Mouse (Mus musculus) embryonic facial prominence, embryonic 10.5 days (tissue): ENCODE data around the gene 1700010B08Rik. TPM values are rescaled to one million over a fixed set of nuclear protein-coding genes. Genes with fewer than 3 reads are reported as not detected.
"Not testable (repeated sequence)": the region's sequence is repeated elsewhere in the genome, so short reads cannot be mapped to it uniquely, and the experiment has no call there.

Experiments used
- DNase-seq: peaks from one replicate; pipeline ENCODE4 v3.0.0-alpha.2; 2017; ENCODE audit warnings: low spot score
- H3K27ac ChIP-seq: fragments of 300-500 bp; sonication (generic); replicated peaks from 2 replicates; pipeline ENCODE4 v1.5.1; 2016; ENCODE audit warnings: mild to moderate bottlenecking
- H3K27me3 ChIP-seq: fragments of 300-500 bp; sonication (generic); replicated peaks from 2 replicates; pipeline ENCODE4 v1.6.1; 2016; ENCODE audit warnings: low read depth, mild to moderate bottlenecking; ENCODE audit not compliant: poor library complexity, severe bottlenecking
- H3K36me3 ChIP-seq: fragments of 300-500 bp; sonication (generic); replicated peaks from 2 replicates; pipeline ENCODE4 v1.6.1; 2016; ENCODE audit warnings: mild to moderate bottlenecking, moderate library complexity
- H3K4me1 ChIP-seq: fragments of 300-500 bp; sonication (generic); 2 replicates; pipeline ENCODE4 v1.6.1; 2016
- H3K4me3 ChIP-seq: fragments of 300-500 bp; sonication (generic); 2 replicates; pipeline ENCODE4 v1.5.1; 2016; ENCODE audit warnings: mild to moderate bottlenecking, moderate library complexity
- H3K9me3 ChIP-seq: fragments of 300-500 bp; sonication (generic); 2 replicates; pipeline ENCODE4 v1.6.1; 2016; ENCODE audit warnings: mild to moderate bottlenecking
- WGBS: fragments of 180-500 bp; shearing (Covaris S2); methylation state at CpG from one replicate; pipeline ENCODE4 v1.1.7; 2016; 5-methylcytosine and 5-hydroxymethylcytosine counted together
- polyA plus RNA-seq: library from polyadenylated mRNA; unstranded; fragments of >200 nt; fragmentation: Nextera tagmentation; extraction: Ambion mirVana; gene quantifications from 2 replicates; pipeline ENCODE4 v1.2.1, GENCODE M21; 2016

1700010B08Rik gene
- polyA plus RNA-seq, 1 experiment from 2014 or later = not detected

- no peak for DNase-seq
- Histone ChIP-seq H3K27ac (no peak overlapping the region), H3K4me1 (no peaks in the 10 kb centered on the region), H3K27me3 (no peaks in the 10 kb centered on the region), H3K4me3 (no peak overlapping the region), H3K36me3 (peaks cover 90% of the 10 kb centered on the region), H3K9me3 (no peaks in the 10 kb centered on the region)
- 77% methylated on average over 16 of the region's 16 CpGs for WGBS
Measured at GRCm38 (mm10) chr2:173702096-173702866, 16.9 kb upstream of the 1700010B08Rik start.

- 87% methylated on average over 12 of the region's 12 CpGs for WGBS
- Histone ChIP-seq H3K36me3 (peaks cover 89% of the 10 kb centered on the region), H3K27ac (no peak overlapping the region), H3K9me3 (no peaks in the 10 kb centered on the region), H3K4me3 (no peak overlapping the region), H3K27me3 (no peaks in the 10 kb centered on the region), H3K4me1 (no peaks in the 10 kb centered on the region)
- DNase-seq = no peak
Measured at GRCm38 (mm10) chr2:173702867-173703237, 16.4 kb upstream of the 1700010B08Rik start.

GRCm38 (mm10) chr2:173705827-173706551 is 13.2 kb upstream of the 1700010B08Rik start:
- DNase-seq = no peak
- Histone ChIP-seq H3K27ac (no peak overlapping the region), H3K4me1 (0 out of 2 replicates have a peak, but pooled peaks cover 4% of the 10 kb centered on the region), H3K36me3 (peaks cover 69% of the 10 kb centered on the region), H3K27me3 (no peaks in the 10 kb centered on the region), H3K4me3 (no peak overlapping the region), H3K9me3 (no peaks in the 10 kb centered on the region)
- 88% methylated on average over 15 of the region's 15 CpGs for WGBS

GRCm38 (mm10) chr2:173707626-173708025 is 11.6 kb upstream of the 1700010B08Rik start:
- DNase-seq, H3K4me3 ChIP-seq, H3K27ac ChIP-seq, H3K9me3 ChIP-seq, H3K27me3 ChIP-seq: not testable (repeated sequence)
- H3K4me1 ChIP-seq = peaks cover 12% of the 10 kb centered on the region
- peaks cover 53% of the 10 kb centered on the region for H3K36me3 ChIP-seq

- Histone ChIP-seq H3K36me3 (peaks cover 29% of the 10 kb centered on the region), H3K4me3 (no peak overlapping the region), H3K27ac (no peak overlapping the region), H3K9me3 (no peaks in the 10 kb centered on the region), H3K4me1 (peaks cover 29% of the 10 kb centered on the region), H3K27me3 (no peaks in the 10 kb centered on the region)
- WGBS = 83% methylated on average over 6 of the region's 6 CpGs
- DNase-seq = no peak
Measured at GRCm38 (mm10) chr2:173710193-173710592, 9.0 kb upstream of the 1700010B08Rik start.

GRCm38 (mm10) chr2:173712656-173713055 is 6.6 kb upstream of the 1700010B08Rik start:
- H3K4me1 ChIP-seq = peaks cover 29% of the 10 kb centered on the region
- peak overlapping the region; percentile 19; the same call in 1 of the 2 replicates for H3K27ac ChIP-seq
- no peak overlapping the region for H3K4me3 ChIP-seq
- peaks cover 14% of the 10 kb centered on the region for H3K36me3 ChIP-seq
- DNase-seq = no peak
- WGBS = 68% methylated on average over 10 of the region's 10 CpGs
- H3K27me3 ChIP-seq = no peaks in the 10 kb centered on the region
- H3K9me3 ChIP-seq = no peaks in the 10 kb centered on the region

- no peaks in the 10 kb centered on the region for H3K27me3 ChIP-seq
- H3K9me3 ChIP-seq = no peaks in the 10 kb centered on the region
- H3K36me3 ChIP-seq = peaks cover 8% of the 10 kb centered on the region
- H3K27ac ChIP-seq = no peak overlapping the region; the same call in 1 of the 2 replicates
- 85% methylated on average over 4 of the region's 4 CpGs for WGBS
- no peak overlapping the region for H3K4me3 ChIP-seq
- H3K4me1 ChIP-seq = peaks cover 29% of the 10 kb centered on the region
- no peak for DNase-seq
Measured at GRCm38 (mm10) chr2:173713241-173713640, 6.0 kb upstream of the 1700010B08Rik start.

- 62% methylated on average over 8 of the region's 8 CpGs for WGBS
Measured at GRCm38 (mm10) chr2:173714620-173715218, 4.5 kb upstream of the 1700010B08Rik start.

GRCm38 (mm10) chr2:173716966-173717365 is 2.2 kb upstream of the 1700010B08Rik start:
- 93% methylated on average over 5 of the region's 5 CpGs for WGBS
- Histone ChIP-seq H3K27me3 (no peaks in the 10 kb centered on the region), H3K36me3 (no peaks in the 10 kb centered on the region), H3K27ac (no peak overlapping the region), H3K4me1 (peaks cover 21% of the 10 kb centered on the region), H3K4me3 (no peak overlapping the region), H3K9me3 (no peaks in the 10 kb centered on the region)
- no peak for DNase-seq

More at GRCm38 (mm10) chr2:173714620-173715218, 4.5 kb upstream of the 1700010B08Rik start:
- Histone ChIP-seq H3K9me3 (no peaks in the 10 kb centered on the region), H3K27ac (peak overlapping the region; percentile 12; the same call in 1 of the 2 replicates), H3K4me1 (peaks cover 29% of the 10 kb centered on the region), H3K4me3 (no peak overlapping the region), H3K27me3 (no peaks in the 10 kb centered on the region), H3K36me3 (no peaks in the 10 kb centered on the region)
- no peak for DNase-seq

GRCm38 (mm10) chr2:173722251-173722857 is 3.1 kb downstream of the 1700010B08Rik start:
- Histone ChIP-seq H3K4me1 (peaks cover 17% of the 10 kb centered on the region), H3K36me3 (no peaks in the 10 kb centered on the region), H3K4me3 (no peak overlapping the region), H3K27ac (no peak overlapping the region), H3K9me3 (no peaks in the 10 kb centered on the region), H3K27me3 (no peaks in the 10 kb centered on the region)
- DNase-seq = no peak
- 84% methylated on average over 11 of the region's 11 CpGs for WGBS

GRCm38 (mm10) chr2:173724382-173724781 is 5.2 kb downstream of the 1700010B08Rik start:
- Histone ChIP-seq H3K9me3 (no peaks in the 10 kb centered on the region), H3K36me3 (no peaks in the 10 kb centered on the region), H3K27ac (peak overlapping the region; percentile 26; the same call in 1 of the 2 replicates), H3K4me3 (no peak overlapping the region), H3K27me3 (no peaks in the 10 kb centered on the region), H3K4me1 (peaks cover 17% of the 10 kb centered on the region)
- peak; percentile 47 for DNase-seq
- WGBS = 48% methylated on average over 14 of the region's 14 CpGs
